Mouse (Mus musculus) adrenal gland, postnatal 10 days (tissue): ENCODE measurements around the gene Scyl1. TPM values are rescaled to one million over a fixed set of nuclear protein-coding genes. Genes with fewer than 3 reads are reported as not detected.

Experiments used
- DNase-seq: peaks from one replicate; pipeline ENCODE4 v3.0.0; 2021; ENCODE audit warnings: mixed read lengths
- total RNA-seq, 2 experiments: library from RNA; stranded (reverse); gene quantifications; 2 replicates each; pipeline ENCODE4 v1.2.3; 2021

Scyl1 gene
- total RNA-seq, 2 experiments from 2014 or later, result 86.7 to 96.5 TPM

GRCm38 (mm10) chr19:5787920-5788319, 16.7 kb upstream of the Scyl1 start:
- no peak for DNase-seq

GRCm38 (mm10) chr19:5787128-5787635, 16.0 kb upstream of the Scyl1 start:
- peak; percentile 89 for DNase-seq

GRCm38 (mm10) chr19:5786441-5787114, 15.4 kb upstream of the Scyl1 start:
- peak; percentile 93 for DNase-seq

GRCm38 (mm10) chr19:5784958-5785577, 13.8 kb upstream of the Scyl1 start:
- no peak for DNase-seq

- DNase-seq, result no peak
Observed at GRCm38 (mm10) chr19:5782121-5782520, 10.9 kb upstream of the Scyl1 start.

- DNase-seq, result no peak
Observed at GRCm38 (mm10) chr19:5781532-5781931, 10.3 kb upstream of the Scyl1 start.

- DNase-seq, result no peak
Observed at GRCm38 (mm10) chr19:5780203-5780602, 9.0 kb upstream of the Scyl1 start.

- no peak for DNase-seq
Observed at GRCm38 (mm10) chr19:5778312-5778711, 7.1 kb upstream of the Scyl1 start.

- DNase-seq, result no peak
Observed at GRCm38 (mm10) chr19:5777387-5778032, 6.3 kb upstream of the Scyl1 start.

GRCm38 (mm10) chr19:5770311-5770710, 908 bp downstream of the Scyl1 start:
- no peak for DNase-seq

GRCm38 (mm10) chr19:5767271-5767670, 3.9 kb downstream of the Scyl1 start:
- no peak for DNase-seq

- DNase-seq, result peak; percentile 71
Observed at GRCm38 (mm10) chr19:5763163-5763562, 8.1 kb downstream of the Scyl1 start.

- DNase-seq, result peak; percentile 66
Observed at GRCm38 (mm10) chr19:5758878-5759403, 12.3 kb downstream of the Scyl1 start.

- no peak for DNase-seq
Observed at GRCm38 (mm10) chr19:5756991-5757636, 14.1 kb downstream of the Scyl1 start.

GRCm38 (mm10) chr19:5756321-5756985, 14.8 kb downstream of the Scyl1 start:
- no peak for DNase-seq

- DNase-seq, result peak; percentile 85
Observed at GRCm38 (mm10) chr19:5751742-5752141, 19.5 kb downstream of the Scyl1 start.

GRCm38 (mm10) chr19:5750951-5751350, 20.3 kb downstream of the Scyl1 start:
- no peak for DNase-seq

- peak; percentile 79 for DNase-seq
Observed at GRCm38 (mm10) chr19:5749476-5749875, 21.7 kb downstream of the Scyl1 start.

GRCm38 (mm10) chr19:5746907-5747363, 24.3 kb downstream of the Scyl1 start:
- DNase-seq, result no peak

GRCm38 (mm10) chr19:5745756-5746710, 25.2 kb downstream of the Scyl1 start:
- DNase-seq, result peak; percentile 82

- DNase-seq, result peak; percentile 67
Observed at GRCm38 (mm10) chr19:5743576-5743975, 27.6 kb downstream of the Scyl1 start.
